Mouse (Mus musculus) left cerebral cortex, postnatal 25 days (tissue): ENCODE results near the gene Etnk1. TPM values are rescaled to one million over a fixed set of nuclear protein-coding genes. Genes with fewer than 3 reads are reported as not detected.
"Not testable (repeated sequence)": the region's sequence is repeated elsewhere in the genome, so short reads cannot be mapped to it uniquely, and the experiment has no call there.

Source experiments
- DNase-seq, 2 experiments: peaks; one replicate each; pipeline ENCODE4 v3.0.0; 2022; ENCODE audit warnings: low spot score in 2 of 2, mixed read lengths in 1 of 2
- intact Hi-C: fragments of 180-260 bp; cut with DNase I; formaldehyde crosslinking; loops from one replicate; pipeline ENCODE4 v1.15.1; 2025
- total RNA-seq, 2 experiments: library from RNA; stranded (reverse); gene quantifications; 2 replicates each; pipeline ENCODE4 v1.2.3; 2021

Etnk1 gene
- total RNA-seq, 2 experiments from 2014 or later = 175 to 192 TPM

DNA sequence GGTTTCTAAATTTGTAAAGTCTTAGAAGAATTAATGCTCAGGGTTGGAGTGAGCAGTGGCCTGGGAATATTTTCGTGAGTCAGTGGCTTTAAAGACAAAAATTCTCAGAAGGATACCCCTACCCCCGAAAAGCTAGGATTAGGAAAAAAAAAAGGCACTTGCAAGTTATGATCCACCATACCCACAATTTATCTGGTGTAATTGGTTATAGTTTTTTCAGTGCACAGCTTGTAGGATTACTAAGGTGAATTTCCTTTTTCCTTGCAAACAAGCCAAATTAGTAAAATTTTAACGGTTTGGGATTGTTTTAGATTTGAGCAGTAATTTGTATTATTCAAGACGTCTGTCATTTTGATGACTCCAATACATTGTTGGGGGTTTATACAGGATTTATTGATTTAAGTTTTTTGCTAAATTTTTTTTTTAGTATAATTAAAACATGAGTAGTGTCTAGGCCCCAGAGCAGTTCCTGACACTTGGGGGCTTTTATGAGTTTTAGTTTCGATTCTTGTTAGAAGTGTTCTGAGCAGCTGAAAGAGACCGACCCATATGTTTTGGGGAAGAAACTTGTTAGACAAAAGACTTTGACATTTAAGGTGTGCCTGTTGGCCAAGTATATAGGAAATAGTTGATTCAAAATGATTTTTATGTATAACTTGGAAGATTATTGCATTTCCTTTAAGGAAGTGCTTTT, 1.1 kb downstream of the Etnk1 start:
- DNase-seq = no peak

DNA sequence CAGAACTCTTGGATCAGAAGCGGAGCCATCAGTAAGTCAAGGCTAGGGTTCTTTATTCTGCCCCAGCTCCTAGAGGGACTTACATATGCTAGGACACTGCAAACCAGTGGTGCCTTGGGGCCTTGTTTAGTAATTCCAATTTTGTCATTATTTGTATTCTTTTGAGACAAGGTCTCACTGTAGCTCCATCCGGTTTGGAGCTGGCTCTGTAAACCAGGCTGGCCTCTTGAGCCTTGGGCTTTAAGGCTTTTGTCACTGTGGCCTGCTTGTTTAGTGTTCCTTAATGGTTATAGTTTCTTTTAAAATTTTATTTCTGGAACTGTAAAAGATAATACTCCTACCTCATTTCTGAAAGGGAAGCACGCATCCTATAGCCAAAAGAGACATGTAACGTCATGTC, 2.4 kb downstream of the Etnk1 start:
- DNase-seq = no peak
- intact Hi-C loops = no loop called here

More for the DNA sequence above, 1.1 kb downstream of the Etnk1 start:
- intact Hi-C loops = loop anchor here (1.0 kb wide), 2 partner anchors 49 to 68 kb away; partner anchors contain the start of gene C2cd5

DNA sequence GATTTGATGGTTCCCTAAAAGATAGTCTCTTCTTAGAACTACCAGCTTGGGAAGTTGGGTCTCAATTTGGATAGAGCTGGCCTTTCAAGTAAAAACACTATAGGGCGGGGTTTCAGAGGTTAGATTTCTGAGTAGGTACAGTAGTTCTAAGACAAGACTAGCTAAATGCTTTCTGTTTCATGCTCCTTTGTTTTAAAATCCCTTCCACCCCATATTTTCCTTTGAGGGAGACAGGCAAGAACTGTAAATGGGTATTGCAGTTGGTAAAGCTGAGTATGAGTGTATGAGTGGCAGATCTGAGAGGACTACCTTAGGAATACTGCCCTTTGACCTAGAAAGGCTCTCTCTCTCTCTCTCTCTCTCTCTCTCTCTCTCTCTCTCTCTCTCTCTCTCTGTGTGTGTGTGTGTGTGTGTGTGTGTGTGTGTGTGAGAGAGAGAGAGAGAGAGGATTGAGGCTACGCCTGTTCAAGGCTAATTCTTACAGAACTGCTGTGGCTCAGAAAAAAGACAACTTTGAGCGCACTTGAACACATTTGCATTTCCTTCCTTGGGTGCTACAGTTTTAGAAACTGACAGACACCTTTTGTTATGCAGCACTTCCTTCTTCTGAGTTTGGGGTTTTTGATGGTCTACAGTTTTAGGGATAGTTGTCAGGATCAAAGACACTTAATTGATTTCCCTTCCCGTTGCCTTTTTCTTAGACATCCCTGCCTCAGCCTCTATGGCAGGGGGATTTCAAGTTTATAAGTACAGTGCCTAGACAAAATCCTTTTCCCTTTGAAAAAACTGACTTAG, 3.3 kb downstream of the Etnk1 start:
- DNase-seq = no peak
- intact Hi-C loops = loop anchor here (10.0 kb wide), 1 partner anchor 386 kb away; no protein-coding TSS in a partner anchor

GRCm38 (mm10) chr6:143171066-143171465, 4.0 kb downstream of the Etnk1 start:
- no peak for DNase-seq
- intact Hi-C loops = loop anchor here (10.0 kb wide), 1 partner anchor 386 kb away; no protein-coding TSS in a partner anchor

- intact Hi-C loops = loop anchor here (10.0 kb wide), 1 partner anchor 387 kb away; no protein-coding TSS in a partner anchor
- DNase-seq = no peak
Measured at GRCm38 (mm10) chr6:143171781-143172465, 4.9 kb downstream of the Etnk1 start.

DNA sequence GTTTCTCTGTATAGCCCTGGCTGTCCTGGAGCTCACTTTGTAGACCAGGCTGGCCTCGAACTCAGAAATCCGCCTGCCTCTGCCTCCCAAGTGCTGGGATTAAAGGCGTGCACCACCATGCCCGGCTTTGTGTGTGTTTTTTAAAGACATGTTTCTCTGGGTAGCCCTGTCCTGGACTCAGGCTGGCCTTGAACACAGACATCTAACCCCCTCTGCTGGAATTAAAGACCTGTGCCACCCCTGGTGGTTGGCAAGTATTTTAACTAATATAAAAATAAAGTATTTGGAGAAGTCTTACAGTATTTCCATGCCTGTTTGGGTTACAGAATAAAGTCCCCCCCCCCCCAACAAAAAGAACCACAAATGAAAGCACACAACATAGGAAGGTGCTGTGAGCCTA, 5.7 kb downstream of the Etnk1 start:
- intact Hi-C loops = loop anchor here (10.0 kb wide), 1 partner anchor 388 kb away; no protein-coding TSS in a partner anchor
- not testable (repeated sequence) for DNase-seq

DNA sequence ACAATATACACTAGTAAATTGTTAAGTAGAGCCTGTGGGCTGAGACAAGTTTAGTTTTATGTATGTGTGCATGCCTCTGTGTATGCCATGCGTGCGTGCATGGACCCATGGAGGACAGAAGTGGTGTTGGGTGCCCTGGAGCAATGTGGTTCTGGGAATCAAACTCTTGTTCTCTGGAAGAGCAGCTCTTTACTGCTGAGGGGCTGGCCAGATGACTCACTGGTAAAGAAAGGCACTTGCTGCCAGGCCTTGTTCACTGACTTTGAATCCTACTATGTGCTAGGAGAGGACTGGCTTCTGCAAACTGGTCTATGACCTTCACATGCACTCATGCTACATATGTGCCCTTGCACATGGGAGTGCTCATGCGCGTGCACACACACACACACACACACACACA, 7.2 kb downstream of the Etnk1 start:
- intact Hi-C loops = loop anchor here (10.0 kb wide), 1 partner anchor 389 kb away; no protein-coding TSS in a partner anchor

DNA sequence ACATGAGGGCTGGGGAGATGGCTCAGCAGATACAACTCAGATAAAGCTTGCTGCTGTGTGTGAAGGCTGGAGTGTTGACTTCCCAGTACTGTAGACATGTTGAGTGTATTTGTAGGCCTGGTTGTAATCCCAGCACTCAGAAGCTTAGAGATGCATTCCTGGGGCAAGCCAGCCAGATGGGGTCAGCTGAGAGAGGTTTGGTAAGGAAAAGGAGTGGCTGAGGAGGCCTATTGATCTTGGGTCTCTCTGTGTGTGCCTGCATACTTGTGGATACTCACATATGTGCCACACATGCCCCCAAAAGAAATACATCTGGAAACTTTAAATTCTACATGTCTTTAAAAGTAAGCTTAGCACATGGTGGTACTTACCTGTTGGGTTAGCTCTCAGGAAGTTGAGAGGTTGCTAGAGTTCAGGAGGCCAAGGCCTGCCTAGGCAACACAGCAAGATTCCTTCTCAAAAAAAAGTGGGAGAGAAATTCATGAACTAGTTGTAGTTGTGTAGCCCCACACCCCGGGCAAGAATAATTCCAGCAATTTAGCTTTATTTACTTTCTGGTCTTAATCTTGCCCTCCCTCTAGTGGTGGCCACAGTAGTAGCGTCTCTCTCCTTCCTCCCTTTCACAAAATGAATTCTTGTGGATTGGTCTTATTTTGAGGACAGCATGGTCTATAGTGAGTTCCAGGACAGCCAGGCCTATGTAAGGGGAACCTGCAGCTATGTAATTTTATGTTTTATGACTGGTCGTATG, 8.1 kb downstream of the Etnk1 start:
- intact Hi-C loops = loop anchor here (5.0 to 10.0 kb wide), 2 partner anchors 138 to 390 kb away; no protein-coding TSS in a partner anchor

More for the DNA sequence above, 7.2 kb downstream of the Etnk1 start:
- DNase-seq = no peak

DNA sequence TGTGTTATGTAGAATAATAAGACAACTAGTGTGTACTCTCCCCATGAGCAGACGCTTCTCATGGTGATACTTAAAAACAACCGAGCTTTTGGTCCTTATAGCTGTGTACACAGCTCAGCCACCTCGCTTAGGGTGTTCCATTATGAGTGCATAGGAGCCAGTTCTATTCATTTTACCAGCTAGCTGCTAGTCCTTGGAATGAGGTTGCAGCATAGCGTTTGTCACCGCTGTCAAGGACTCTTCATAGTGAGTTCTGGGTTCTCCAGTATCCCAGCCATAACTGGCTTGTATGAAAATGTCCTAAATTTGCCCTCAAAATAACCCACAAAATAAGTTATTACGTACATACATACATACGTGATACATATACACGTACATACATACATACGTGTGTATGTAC, 9.1 kb downstream of the Etnk1 start:
- intact Hi-C loops = loop anchor here (5.0 to 10.0 kb wide), 2 partner anchors 139 to 391 kb away; no protein-coding TSS in a partner anchor
- no peak for DNase-seq

More for the DNA sequence above, 8.1 kb downstream of the Etnk1 start:
- peak; percentile 23 to 50 for DNase-seq

- intact Hi-C loops = loop anchor here (5.0 to 10.0 kb wide), 2 partner anchors 139 to 392 kb away; no protein-coding TSS in a partner anchor
- DNase-seq = no peak
Measured at GRCm38 (mm10) chr6:143176591-143176990, 9.6 kb downstream of the Etnk1 start.

GRCm38 (mm10) chr6:143179181-143179580, 12.2 kb downstream of the Etnk1 start:
- DNase-seq = no peak
- intact Hi-C loops = loop anchor here (5.0 to 10.0 kb wide), 2 partner anchors 142 to 394 kb away; no protein-coding TSS in a partner anchor

GRCm38 (mm10) chr6:143179733-143180132, 12.7 kb downstream of the Etnk1 start:
- no peak for DNase-seq
- intact Hi-C loops = loop anchor here (5.0 to 10.0 kb wide), 2 partner anchors 142 to 395 kb away; no protein-coding TSS in a partner anchor

- DNase-seq = peak in 1 of 2 experiments; percentile 34
- intact Hi-C loops = no loop called here
Measured at GRCm38 (mm10) chr6:143180511-143180910, 13.5 kb downstream of the Etnk1 start.

GRCm38 (mm10) chr6:143184099-143184498, 17.1 kb downstream of the Etnk1 start:
- no peak for DNase-seq
- intact Hi-C loops = no loop called here

- DNase-seq = peak in 1 of 2 experiments; percentile 31
- intact Hi-C loops = no loop called here
Measured at GRCm38 (mm10) chr6:143184745-143185144, 17.7 kb downstream of the Etnk1 start.

- peak; percentile 51 to 72 for DNase-seq
- intact Hi-C loops = no loop called here
Measured at GRCm38 (mm10) chr6:143190838-143191476, 23.9 kb downstream of the Etnk1 start.

DNA sequence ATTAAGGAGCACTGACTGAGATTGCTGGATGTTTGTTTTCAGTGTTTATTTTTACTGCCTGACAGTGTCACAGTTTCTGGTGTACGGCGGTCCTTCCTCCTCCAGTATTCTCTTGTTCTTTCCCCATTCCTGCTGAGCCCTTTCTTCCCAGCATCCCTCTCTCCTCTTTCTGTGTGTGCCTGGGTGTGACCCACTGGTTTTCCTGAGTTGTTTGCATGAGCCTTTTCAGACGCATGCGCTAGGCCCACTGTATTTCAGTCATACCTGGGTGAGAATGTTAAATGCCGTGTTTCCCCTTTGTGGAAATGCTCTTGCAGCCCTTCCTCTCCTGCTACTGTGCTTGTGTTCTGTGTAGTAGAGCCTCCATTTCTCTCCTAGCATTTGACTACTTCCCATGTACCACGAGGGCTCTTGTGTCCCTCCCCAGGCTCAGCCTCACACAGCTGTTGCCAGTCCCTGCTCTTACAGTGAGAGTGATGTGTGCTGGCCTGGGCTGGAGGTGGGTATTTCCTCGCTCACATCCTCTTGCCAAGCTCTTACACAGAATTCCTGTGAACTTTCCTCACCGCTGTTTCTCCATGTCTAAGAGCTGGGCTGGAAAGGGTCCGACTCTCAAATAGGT, 24.6 kb downstream of the Etnk1 start:
- intact Hi-C loops = no loop called here
- no peak for DNase-seq

DNA sequence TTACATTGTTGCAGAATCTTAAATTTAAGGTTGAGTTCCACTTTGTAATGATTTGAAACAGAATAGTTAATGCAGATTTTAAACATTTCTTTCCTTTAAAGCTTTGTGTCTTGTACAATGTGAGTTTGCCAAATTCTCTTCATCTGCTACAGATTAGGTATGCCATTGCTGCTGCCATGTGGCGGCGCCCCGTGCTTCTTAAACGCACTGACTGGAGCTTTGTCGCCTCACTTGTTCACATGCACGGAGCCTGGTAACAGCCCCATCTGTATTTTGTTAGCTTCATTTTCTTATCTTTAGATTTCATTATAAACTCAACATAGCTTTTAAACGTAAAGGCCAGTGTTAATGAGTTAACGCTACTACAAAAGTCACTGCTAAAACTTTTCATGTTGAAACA, 25.7 kb downstream of the Etnk1 start:
- intact Hi-C loops = no loop called here
- no peak for DNase-seq
